Mouse (Mus musculus) bone marrow macrophage, adult 2 months (primary cell): ENCODE measurements around the gene Atp7a.

Experiments used
- CTCF ChIP-seq: IDR thresholded peaks from 2 replicates; pipeline ENCODE4 v1.5.1; 2012; ENCODE audit warnings: low read depth, mild to moderate bottlenecking, low read length, moderate library complexity
- POLR2A ChIP-seq: IDR thresholded peaks from 2 replicates; pipeline ENCODE4 v1.6.1; 2012; ENCODE audit warnings: mild to moderate bottlenecking, low read depth, low read length, borderline replicate concordance

GRCm38 (mm10) chrX:106037185-106037752 is 10.2 kb downstream of the Atp7a start:
- TF ChIP-seq CTCF (no peak), POLR2A (no peak)
